Mouse (Mus musculus) spleen, adult 2 months (tissue): ENCODE results near the gene Trim16. TPM values are rescaled to one million over a fixed set of nuclear protein-coding genes. Genes with fewer than 3 reads are reported as not detected.

Experiments
- DNase-seq, 2 experiments: peaks; one replicate each; pipeline versions ENCODE4 v3.0.0 to v3.0.0-alpha.2; 2012 to 2021; ENCODE audit warnings: low spot score in 2 of 2, low read depth in 1 of 2
- H3K27ac ChIP-seq: fragments of 200-500 bp; 2 replicates; pipeline ENCODE4 v1.5.1; 2012; ENCODE audit warnings: low read length, inconsistent platforms; ENCODE audit not compliant: insufficient read depth
- H3K27me3 ChIP-seq: fragments of 200-500 bp; 2 replicates; pipeline ENCODE4 v1.6.1; 2012; ENCODE audit warnings: mild to moderate bottlenecking, moderate library complexity, low read length, inconsistent platforms; ENCODE audit not compliant: control insufficient read depth, insufficient read depth
- H3K36me3 ChIP-seq: fragments of 200-500 bp; 2 replicates; pipeline ENCODE4 v1.6.1; 2012; ENCODE audit warnings: mild to moderate bottlenecking, low read length, inconsistent platforms; ENCODE audit not compliant: control insufficient read depth, insufficient read depth
- H3K4me1 ChIP-seq: fragments of 200-500 bp; 2 replicates; pipeline ENCODE4 v1.6.1; 2011; ENCODE audit warnings: inconsistent platforms; ENCODE audit not compliant: control insufficient read depth, insufficient read depth, insufficient read length
- H3K4me3 ChIP-seq: fragments of 200-500 bp; 2 replicates; pipeline ENCODE4 v1.5.1; 2011; ENCODE audit warnings: mild to moderate bottlenecking, inconsistent platforms; ENCODE audit not compliant: insufficient read depth, insufficient read length; ENCODE audit errors: extremely low read depth
- CTCF ChIP-seq: fragments of 200-500 bp; IDR thresholded peaks from 2 replicates; pipeline ENCODE4 v1.5.1; 2011; ENCODE audit warnings: mild to moderate bottlenecking, inconsistent platforms; ENCODE audit not compliant: insufficient read depth, insufficient read length, insufficient replicate concordance; ENCODE audit errors: extremely low read depth
- POLR2A ChIP-seq: fragments of 200-500 bp; IDR thresholded peaks from 2 replicates; pipeline ENCODE4 v1.6.1; 2011; ENCODE audit warnings: low read depth, low read length, inconsistent platforms
- WGBS: fragments of 180-500 bp; shearing (Covaris S2); methylation state at CpG from one replicate; pipeline ENCODE4 v1.1.7; 2018; 5-methylcytosine and 5-hydroxymethylcytosine counted together
- polyA plus RNA-seq: library from polyadenylated mRNA; depleted of rRNA; stranded (reverse); fragments of >200 nt; gene quantifications from 2 replicates; pipeline ENCODE4 v1.2.3, GENCODE M21; 2012

The Trim16 gene
- polyA plus RNA-seq, 1 experiment = 0.74 TPM

DNA sequence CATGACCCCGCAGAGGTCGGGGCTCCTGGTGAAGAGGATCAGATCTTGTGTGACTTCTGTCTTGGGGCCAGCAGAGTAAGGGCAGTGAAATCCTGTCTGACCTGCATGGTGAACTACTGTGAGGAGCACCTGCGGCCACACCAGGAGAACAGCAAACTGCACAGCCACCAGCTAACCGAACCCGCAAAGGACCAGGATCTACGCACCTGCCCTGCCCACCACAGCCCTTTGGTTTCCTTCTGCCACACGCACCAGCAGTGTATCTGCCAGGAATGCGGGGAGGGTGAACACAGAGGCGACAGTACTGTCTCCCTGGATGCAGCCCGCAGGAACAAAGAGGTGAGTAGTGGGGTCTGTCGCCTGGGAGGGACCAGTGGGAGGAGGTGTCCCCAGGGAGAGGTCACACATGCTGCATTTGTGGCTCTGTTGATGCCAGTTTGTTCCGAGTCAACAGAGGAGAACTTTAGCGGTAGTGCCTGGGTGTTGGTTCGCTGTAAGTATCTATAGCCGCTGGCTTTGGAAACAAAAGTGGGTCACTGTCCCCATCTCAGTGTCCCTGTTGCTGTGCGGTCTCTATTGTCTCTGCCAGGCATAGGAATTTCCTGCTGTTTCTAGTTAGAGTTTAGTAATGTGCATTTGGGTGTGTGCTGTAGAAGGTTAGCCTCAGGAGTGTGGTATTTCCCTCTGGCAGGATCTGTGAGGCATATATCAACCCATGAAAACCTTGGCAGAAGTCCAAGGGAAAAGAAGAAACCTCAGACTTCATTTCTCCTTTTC is 818 bp downstream of the Trim16 start:
- H3K27ac ChIP-seq = no peak overlapping the region
- TF ChIP-seq POLR2A = no peak
- DNase-seq = peak in 1 of 2 experiments; percentile 9
- 1% methylated on average over 16 of the region's 16 CpGs for WGBS
- H3K4me3 ChIP-seq = peak overlapping the region; percentile 24; the same call in 1 of the 2 replicates
- H3K36me3 ChIP-seq = no peaks in the 10 kb centered on the region
- no peaks in the 10 kb centered on the region for H3K27me3 ChIP-seq
- peaks cover 8% of the 10 kb centered on the region; the same call in 1 of the 2 replicates for H3K4me1 ChIP-seq

DNA sequence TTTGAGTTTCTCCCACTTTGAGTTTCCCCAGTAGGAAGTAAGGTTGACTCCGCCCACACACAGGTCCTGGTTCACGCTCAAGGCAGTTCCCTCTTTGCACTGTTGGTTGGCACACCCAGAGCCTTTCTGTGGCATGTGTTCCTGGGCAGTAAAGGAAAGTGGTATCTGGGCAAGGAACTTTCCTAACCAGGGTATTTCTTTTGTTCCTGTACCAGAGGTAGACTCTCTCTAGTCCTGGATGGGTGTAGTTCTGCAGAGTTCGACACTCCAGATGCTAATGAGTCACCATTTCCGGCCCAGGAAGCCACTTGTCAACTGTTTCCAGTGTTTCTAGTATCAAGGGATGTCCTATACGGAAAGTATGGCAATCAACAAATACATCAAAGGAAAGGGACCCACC is 1.9 kb downstream of the Trim16 start:
- DNase-seq = no peak
- WGBS = 16% methylated on average over 5 of the region's 5 CpGs
- no peak overlapping the region for H3K27ac ChIP-seq
- H3K4me1 ChIP-seq = peaks cover 8% of the 10 kb centered on the region; the same call in 1 of the 2 replicates
- H3K4me3 ChIP-seq = no peak overlapping the region
- no peaks in the 10 kb centered on the region for H3K36me3 ChIP-seq
- no peaks in the 10 kb centered on the region for H3K27me3 ChIP-seq
- TF ChIP-seq POLR2A = no peak
- no peak for TF ChIP-seq CTCF

DNA sequence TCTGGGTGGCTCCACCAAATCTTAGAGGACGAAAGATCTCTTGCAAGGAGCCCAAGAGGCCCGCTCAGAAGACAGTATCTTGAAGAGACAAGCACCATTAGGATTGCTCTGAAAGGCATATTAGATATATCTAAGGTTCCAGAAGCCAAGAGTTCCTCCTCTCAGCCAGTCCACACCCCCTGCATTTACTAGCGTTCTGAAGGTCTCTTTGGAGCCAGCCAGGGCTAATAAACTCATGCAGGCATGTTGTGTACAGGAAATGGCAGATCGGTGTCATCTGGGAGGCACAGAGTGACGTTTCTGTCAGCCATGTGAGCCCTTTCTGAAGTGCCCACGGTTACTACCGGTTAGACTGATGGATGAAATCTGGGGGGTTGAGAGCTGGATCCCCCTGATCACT is 4.2 kb downstream of the Trim16 start:
- DNase-seq = no peak
- H3K27me3 ChIP-seq = no peaks in the 10 kb centered on the region

DNA sequence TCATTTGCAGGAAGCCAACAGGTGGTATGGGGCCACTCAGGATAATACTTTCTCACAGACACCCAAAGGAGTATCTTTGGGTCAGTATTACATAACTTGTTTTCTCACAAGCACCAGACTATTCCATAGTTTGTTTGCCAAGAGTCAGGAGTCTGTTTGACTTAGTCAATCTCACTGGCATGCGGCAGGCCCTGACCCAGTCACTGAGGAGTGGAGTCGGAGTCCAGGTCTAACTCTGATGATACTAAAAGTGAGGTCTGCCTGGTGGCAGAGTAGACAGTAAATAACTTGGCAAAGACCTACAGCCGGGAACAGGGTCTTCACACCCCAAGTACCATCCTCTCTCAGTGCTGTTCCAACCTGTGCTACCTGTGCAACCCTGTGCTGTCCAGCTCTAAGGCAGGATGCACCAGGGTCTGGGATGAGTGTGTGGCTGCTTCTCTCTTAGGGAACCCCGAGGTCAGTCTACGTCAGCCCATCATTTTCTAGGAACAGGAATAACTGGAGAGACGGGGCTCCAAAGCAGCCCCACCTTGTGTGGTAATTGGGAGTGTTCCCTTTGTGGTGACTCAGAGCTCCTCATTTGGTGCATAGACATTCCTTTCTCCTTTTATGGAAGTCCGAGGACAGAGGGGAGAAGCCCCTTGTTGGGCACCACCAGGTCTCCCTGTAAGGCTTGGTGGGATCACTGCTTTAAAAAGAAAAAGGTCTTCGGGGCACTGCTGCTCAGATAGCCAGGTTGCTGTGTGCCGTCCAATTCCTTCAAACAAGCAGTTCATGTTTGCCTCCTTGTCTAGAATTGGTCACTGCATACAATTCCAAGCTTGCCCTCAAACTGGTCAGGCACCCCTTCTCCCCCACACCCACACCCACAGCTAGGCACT is 5.4 kb downstream of the Trim16 start:
- TF ChIP-seq POLR2A (no peak), CTCF (no peak)
- no peak for DNase-seq
- 88% methylated on average over 9 of the region's 9 CpGs for WGBS
- Histone ChIP-seq H3K4me1 (peaks cover 4% of the 10 kb centered on the region; the same call in 1 of the 2 replicates), H3K36me3 (no peaks in the 10 kb centered on the region), H3K27me3 (no peaks in the 10 kb centered on the region), H3K4me3 (no peak overlapping the region), H3K27ac (no peak overlapping the region)

More for the DNA sequence above, 4.2 kb downstream of the Trim16 start:
- H3K4me1 ChIP-seq = peaks cover 8% of the 10 kb centered on the region; the same call in 1 of the 2 replicates
- WGBS = 50% methylated on average over 7 of the region's 7 CpGs
- H3K4me3 ChIP-seq = no peak overlapping the region
- no peak overlapping the region for H3K27ac ChIP-seq
- no peaks in the 10 kb centered on the region for H3K36me3 ChIP-seq
- TF ChIP-seq CTCF (no peak), POLR2A (no peak)

DNA sequence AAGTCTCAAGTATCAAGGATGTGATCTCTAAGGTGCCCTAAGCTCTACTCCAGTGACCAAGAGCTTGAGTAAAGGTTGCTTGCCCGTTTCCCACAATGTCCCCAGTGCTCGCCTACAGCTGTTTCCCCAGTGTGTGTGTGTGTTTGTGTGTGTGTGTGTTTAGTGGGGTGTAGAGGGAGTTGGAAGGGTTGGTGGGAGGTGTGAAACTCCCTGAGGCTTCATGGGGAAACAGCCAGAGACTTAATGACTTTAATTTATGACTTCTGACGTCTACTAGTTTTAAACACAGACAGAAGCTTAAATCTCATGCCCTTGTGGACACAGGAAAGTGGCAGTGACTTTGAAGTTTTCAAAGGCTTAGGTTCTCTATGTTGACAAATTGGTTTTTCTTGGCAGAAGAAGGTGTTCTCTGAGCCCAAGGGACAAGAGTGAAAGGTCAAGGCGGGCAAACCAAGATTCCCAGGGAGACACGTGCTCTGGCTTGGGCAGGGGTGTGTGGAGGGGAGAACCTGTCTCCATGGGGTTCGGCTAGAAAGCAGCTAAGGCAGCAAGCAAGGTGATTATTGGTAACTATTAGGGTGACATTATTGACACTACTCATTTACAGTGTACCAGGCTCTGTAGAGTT is 6.2 kb downstream of the Trim16 start:
- H3K4me3 ChIP-seq = no peak overlapping the region
- H3K4me1 ChIP-seq = peaks cover 4% of the 10 kb centered on the region; the same call in 1 of the 2 replicates
- TF ChIP-seq POLR2A = no peak
- TF ChIP-seq CTCF = no peak
- no peak for DNase-seq
- H3K27ac ChIP-seq = no peak overlapping the region
- H3K36me3 ChIP-seq = no peaks in the 10 kb centered on the region
- H3K27me3 ChIP-seq = no peaks in the 10 kb centered on the region
- WGBS = 80% methylated on average over 6 of the region's 6 CpGs

DNA sequence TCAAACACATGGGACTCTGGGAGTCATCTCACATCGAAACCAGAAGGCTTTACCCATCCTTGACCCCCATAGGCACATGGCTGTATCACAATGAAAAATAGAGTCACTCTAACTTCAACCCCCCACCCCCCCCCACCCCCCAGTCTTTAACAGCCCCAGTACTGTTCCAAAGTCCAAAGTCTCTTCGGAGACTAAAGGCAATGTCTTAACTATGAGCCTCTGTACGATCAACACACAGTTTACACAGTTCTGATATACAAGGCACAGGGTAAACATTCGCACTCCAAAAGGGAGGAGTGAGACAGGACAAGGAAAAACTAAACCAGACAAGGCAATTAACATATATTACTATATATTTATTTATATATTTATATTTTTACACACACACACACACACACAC is 7.1 kb downstream of the Trim16 start:
- Histone ChIP-seq H3K36me3 (no peaks in the 10 kb centered on the region), H3K4me3 (no peak overlapping the region), H3K27ac (no peak overlapping the region), H3K27me3 (no peaks in the 10 kb centered on the region), H3K4me1 (no peaks in the 10 kb centered on the region)
- no peak for DNase-seq
- 91% methylated on average over 4 of the region's 4 CpGs for WGBS
- TF ChIP-seq CTCF (no peak), POLR2A (no peak)
